Mouse (Mus musculus): ENCODE measurements at regions not wholly inside any gene's neighbourhood (a gene's known extent, or its start where the extent isn't known, plus 50 kb on each side); places are given as distances from the start of the nearest gene placed in this dataset.

- DNase-seq (peak; percentile 63), ATAC-seq (ENCODE audit: low FRiP score, low TSS enrichment) (peak; percentile 40; the same call in 1 of the 2 replicates)
- Histone ChIP-seq H3K27me3 (ENCODE audit: control insufficient read depth, insufficient read depth, low read length) (no peaks in the 10 kb centered on the region), H3K9ac (replicated peaks; ENCODE audit: low read length) (no peak overlapping the region), H3K27ac (replicated peaks; ENCODE audit: low read depth, low read length) (peak overlapping the region; percentile 32), H3K4me2 (ENCODE audit: low read length) (peak overlapping the region; percentile 28), H3K4me1 (ENCODE audit: control insufficient read depth, insufficient read depth, low read length) (peaks cover 3% of the 10 kb centered on the region; the same call in 1 of the 2 replicates), H3K9me3 (ENCODE audit: control insufficient read depth, low read length) (no peaks in the 10 kb centered on the region), H3K4me3 (replicated peaks; ENCODE audit: low read depth, low read length) (no peak overlapping the region), H3K36me3 (ENCODE audit: control insufficient read depth, insufficient read depth, low read length) (no peaks in the 10 kb centered on the region)
- WGBS: 62% methylated on average over 27 of the region's 27 CpGs
Measured at GRCm38 (mm10) chr8:9117809-9118737, 427.8 kb upstream of the Arglu1 start.

GRCm38 (mm10) chr8:9095980-9096379 lies 405.7 kb upstream of the Arglu1 start:
- Histone ChIP-seq H3K27me3 (ENCODE audit: control insufficient read depth, insufficient read depth, low read length) (no peaks in the 10 kb centered on the region), H3K4me2 (ENCODE audit: low read length) (no peak overlapping the region), H3K4me1 (ENCODE audit: control insufficient read depth, insufficient read depth, low read length) (no peaks in the 10 kb centered on the region), H3K9me3 (ENCODE audit: control insufficient read depth, low read length) (no peaks in the 10 kb centered on the region), H3K9ac (replicated peaks; ENCODE audit: low read length) (no peak overlapping the region), H3K27ac (replicated peaks; ENCODE audit: low read depth, low read length) (no peak overlapping the region), H3K4me3 (replicated peaks; ENCODE audit: low read depth, low read length) (no peak overlapping the region), H3K36me3 (ENCODE audit: control insufficient read depth, insufficient read depth, low read length) (no peaks in the 10 kb centered on the region)
- 84% methylated on average over 5 of the region's 5 CpGs for WGBS
- DNase-seq: no peak
- ATAC-seq (ENCODE audit: low FRiP score, low TSS enrichment): no peak

GRCm38 (mm10) chr8:9094002-9094401 lies 403.7 kb upstream of the Arglu1 start:
- H3K9ac ChIP-seq (replicated peaks; ENCODE audit: low read length): no peak overlapping the region
- H3K4me2 ChIP-seq (ENCODE audit: low read length): no peak overlapping the region
- no peaks in the 10 kb centered on the region for H3K36me3 ChIP-seq (ENCODE audit: control insufficient read depth, insufficient read depth, low read length)
- H3K4me3 ChIP-seq (replicated peaks; ENCODE audit: low read depth, low read length): no peak overlapping the region
- no peak for ATAC-seq (ENCODE audit: low FRiP score, low TSS enrichment)
- DNase-seq: no peak
- H3K4me1 ChIP-seq (ENCODE audit: control insufficient read depth, insufficient read depth, low read length): no peaks in the 10 kb centered on the region
- no peak overlapping the region for H3K27ac ChIP-seq (replicated peaks; ENCODE audit: low read depth, low read length)
- no peaks in the 10 kb centered on the region for H3K9me3 ChIP-seq (ENCODE audit: control insufficient read depth, low read length)
- H3K27me3 ChIP-seq (ENCODE audit: control insufficient read depth, insufficient read depth, low read length): no peaks in the 10 kb centered on the region
- 74% methylated on average over 9 of the region's 9 CpGs for WGBS

GRCm38 (mm10) chr8:9093356-9093755 lies 403.0 kb upstream of the Arglu1 start:
- WGBS: 88% methylated on average over 4 of the region's 4 CpGs
- Histone ChIP-seq H3K36me3 (ENCODE audit: control insufficient read depth, insufficient read depth, low read length) (no peaks in the 10 kb centered on the region), H3K27me3 (ENCODE audit: control insufficient read depth, insufficient read depth, low read length) (no peaks in the 10 kb centered on the region), H3K4me2 (ENCODE audit: low read length) (no peak overlapping the region), H3K9me3 (ENCODE audit: control insufficient read depth, low read length) (no peaks in the 10 kb centered on the region), H3K4me3 (replicated peaks; ENCODE audit: low read depth, low read length) (no peak overlapping the region), H3K4me1 (ENCODE audit: control insufficient read depth, insufficient read depth, low read length) (no peaks in the 10 kb centered on the region), H3K9ac (replicated peaks; ENCODE audit: low read length) (no peak overlapping the region), H3K27ac (replicated peaks; ENCODE audit: low read depth, low read length) (no peak overlapping the region)
- ATAC-seq (ENCODE audit: low FRiP score, low TSS enrichment) (no peak), DNase-seq (no peak)

GRCm38 (mm10) chr8:9072724-9073123 lies 382.4 kb upstream of the Arglu1 start:
- no peak overlapping the region for H3K4me2 ChIP-seq (ENCODE audit: low read length)
- no peaks in the 10 kb centered on the region for H3K27me3 ChIP-seq (ENCODE audit: control insufficient read depth, insufficient read depth, low read length)
- WGBS: 95% methylated on average over 4 of the region's 4 CpGs
- H3K27ac ChIP-seq (replicated peaks; ENCODE audit: low read depth, low read length): no peak overlapping the region
- no peak overlapping the region for H3K9ac ChIP-seq (replicated peaks; ENCODE audit: low read length)
- no peak overlapping the region for H3K4me3 ChIP-seq (replicated peaks; ENCODE audit: low read depth, low read length)
- no peaks in the 10 kb centered on the region for H3K36me3 ChIP-seq (ENCODE audit: control insufficient read depth, insufficient read depth, low read length)
- no peaks in the 10 kb centered on the region for H3K9me3 ChIP-seq (ENCODE audit: control insufficient read depth, low read length)
- DNase-seq (no peak), ATAC-seq (ENCODE audit: low FRiP score, low TSS enrichment) (no peak)
- no peaks in the 10 kb centered on the region for H3K4me1 ChIP-seq (ENCODE audit: control insufficient read depth, insufficient read depth, low read length)

GRCm38 (mm10) chr8:9072286-9072685 lies 382.0 kb upstream of the Arglu1 start:
- no peak overlapping the region for H3K4me3 ChIP-seq (replicated peaks; ENCODE audit: low read depth, low read length)
- H3K27ac ChIP-seq (replicated peaks; ENCODE audit: low read depth, low read length): no peak overlapping the region
- H3K9ac ChIP-seq (replicated peaks; ENCODE audit: low read length): no peak overlapping the region
- H3K27me3 ChIP-seq (ENCODE audit: control insufficient read depth, insufficient read depth, low read length): no peaks in the 10 kb centered on the region
- no peaks in the 10 kb centered on the region for H3K36me3 ChIP-seq (ENCODE audit: control insufficient read depth, insufficient read depth, low read length)
- ATAC-seq (ENCODE audit: low FRiP score, low TSS enrichment): no peak
- no peaks in the 10 kb centered on the region for H3K9me3 ChIP-seq (ENCODE audit: control insufficient read depth, low read length)
- WGBS: 90% methylated on average over 11 of the region's 11 CpGs
- no peaks in the 10 kb centered on the region for H3K4me1 ChIP-seq (ENCODE audit: control insufficient read depth, insufficient read depth, low read length)
- DNase-seq: no peak
- H3K4me2 ChIP-seq (ENCODE audit: low read length): no peak overlapping the region

GRCm38 (mm10) chr8:9070953-9071352 lies 380.6 kb upstream of the Arglu1 start:
- H3K9me3 ChIP-seq (ENCODE audit: control insufficient read depth, low read length): no peaks in the 10 kb centered on the region
- no peak overlapping the region for H3K27ac ChIP-seq (replicated peaks; ENCODE audit: low read depth, low read length)

GRCm38 (mm10) chr8:9069845-9070244 lies 379.5 kb upstream of the Arglu1 start:
- Histone ChIP-seq H3K36me3 (ENCODE audit: control insufficient read depth, insufficient read depth, low read length) (no peaks in the 10 kb centered on the region), H3K4me2 (ENCODE audit: low read length) (no peak overlapping the region), H3K4me3 (replicated peaks; ENCODE audit: low read depth, low read length) (no peak overlapping the region), H3K9me3 (ENCODE audit: control insufficient read depth, low read length) (no peaks in the 10 kb centered on the region), H3K27ac (replicated peaks; ENCODE audit: low read depth, low read length) (no peak overlapping the region), H3K4me1 (ENCODE audit: control insufficient read depth, insufficient read depth, low read length) (no peaks in the 10 kb centered on the region), H3K27me3 (ENCODE audit: control insufficient read depth, insufficient read depth, low read length) (no peaks in the 10 kb centered on the region), H3K9ac (replicated peaks; ENCODE audit: low read length) (no peak overlapping the region)
- WGBS: 80% methylated on average over 7 of the region's 7 CpGs
- DNase-seq (no peak), ATAC-seq (ENCODE audit: low FRiP score, low TSS enrichment) (no peak)

More at GRCm38 (mm10) chr8:9070953-9071352, 380.6 kb upstream of the Arglu1 start:
- H3K4me1 ChIP-seq (ENCODE audit: control insufficient read depth, insufficient read depth, low read length): no peaks in the 10 kb centered on the region
- no peak overlapping the region for H3K4me2 ChIP-seq (ENCODE audit: low read length)
- H3K27me3 ChIP-seq (ENCODE audit: control insufficient read depth, insufficient read depth, low read length): no peaks in the 10 kb centered on the region
- H3K4me3 ChIP-seq (replicated peaks; ENCODE audit: low read depth, low read length): no peak overlapping the region
- H3K36me3 ChIP-seq (ENCODE audit: control insufficient read depth, insufficient read depth, low read length): no peaks in the 10 kb centered on the region
- ATAC-seq (ENCODE audit: low FRiP score, low TSS enrichment) (no peak), DNase-seq (peak; percentile 43)
- 80% methylated on average over 6 of the region's 6 CpGs for WGBS
- no peak overlapping the region for H3K9ac ChIP-seq (replicated peaks; ENCODE audit: low read length)

GRCm38 (mm10) chr8:9067731-9068130 lies 377.4 kb upstream of the Arglu1 start:
- Histone ChIP-seq H3K27me3 (ENCODE audit: control insufficient read depth, insufficient read depth, low read length) (no peaks in the 10 kb centered on the region), H3K27ac (replicated peaks; ENCODE audit: low read depth, low read length) (no peak overlapping the region), H3K4me2 (ENCODE audit: low read length) (no peak overlapping the region), H3K4me3 (replicated peaks; ENCODE audit: low read depth, low read length) (no peak overlapping the region), H3K9ac (replicated peaks; ENCODE audit: low read length) (no peak overlapping the region), H3K4me1 (ENCODE audit: control insufficient read depth, insufficient read depth, low read length) (no peaks in the 10 kb centered on the region), H3K9me3 (ENCODE audit: control insufficient read depth, low read length) (no peaks in the 10 kb centered on the region), H3K36me3 (ENCODE audit: control insufficient read depth, insufficient read depth, low read length) (no peaks in the 10 kb centered on the region)
- ATAC-seq (ENCODE audit: low FRiP score, low TSS enrichment): no peak
- no peak for DNase-seq
- WGBS: 90% methylated on average over 1 of the region's 1 CpGs
